In genomic region chr3:28265183-28265582, GRCm38 (mm10) we compare ENCODE assay signal across 8 mouse cellular contexts. TPM values are rescaled to one million over a fixed set of nuclear protein-coding genes. Genes with fewer than 3 reads are reported as not detected.
DNase-seq lines count a peak whose midpoint lies in the region; ATAC-seq and TF ChIP-seq lines count a peak whose summit lies in the region.

No protein-coding gene starts in this region.

- H3K27me3 ChIP-seq in lung, postnatal 0 days (replicated peaks; ENCODE audit: insufficient read depth, low read length): no peaks in the 10 kb centered on the region

- peaks cover 17% of the 10 kb centered on the region for H3K4me1 ChIP-seq in cortical plate, adult 2 months (ENCODE audit: control insufficient read depth, insufficient read depth, low read length)
- H3K4me1 ChIP-seq in lung, postnatal 0 days (ENCODE audit: insufficient read depth, low read depth, low read length): no peaks in the 10 kb centered on the region

- intact Hi-C loops in gastrocnemius, postnatal 36 days (cut with DNase I): loop anchor here (5.0 to 10.0 kb wide), 2 partner anchors 102 to 280 kb away; no protein-coding TSS in a partner anchor

- H3K4me2 ChIP-seq in lung, postnatal 0 days (replicated peaks; ENCODE audit: low read depth, low read length): peak overlapping the region; percentile 83

- no peak for TF ChIP-seq CTCF in cortical plate, adult 2 months (IDR thresholded peaks at IDR 0.05; ENCODE audit: extremely low read depth, insufficient read depth, low read length)
- TF ChIP-seq CTCF in lung, postnatal 0 days (IDR thresholded peaks at IDR 0.05): no peak

- no peak for ATAC-seq in lung, postnatal 0 days
- no peak for ATAC-seq in inflammation-experienced regulatory T-cells, adult 6 months

- TF ChIP-seq POLR2A in cortical plate, adult 2 months (IDR thresholded peaks at IDR 0.05; ENCODE audit: extremely low read depth, insufficient read depth, low read length): peak; percentile 42; the same call in 1 of the 2 replicates

- H3K9me3 ChIP-seq in lung, postnatal 0 days (ENCODE audit: low read length): no peaks in the 10 kb centered on the region

- H3K4me3 ChIP-seq in cortical plate, adult 2 months (ENCODE audit: insufficient read depth, low read length): peak overlapping the region; percentile 96
- peak overlapping the region; percentile 69; the same call in 1 of the 2 replicates for H3K4me3 ChIP-seq in lung, postnatal 0 days (ENCODE audit: low read depth, low read length)

- H3K27ac ChIP-seq in cortical plate, adult 2 months (ENCODE audit: insufficient read depth, low read length): peak overlapping the region; percentile 41; the same call in 1 of the 2 replicates
- H3K27ac ChIP-seq in lung, postnatal 0 days (ENCODE audit: low read length): no peak overlapping the region

- H3K36me3 ChIP-seq in lung, postnatal 0 days (ENCODE audit: insufficient read depth, low read length): no peaks in the 10 kb centered on the region

- DNase-seq in layer of hippocampus, adult 11-12 months (ENCODE audit: low spot score): peak; percentile 55
- DNase-seq in layer of hippocampus, postnatal 25 days (ENCODE audit: extremely low spot score in 1 of 2, low spot score in 1 of 2): no peak
- peak; percentile 52 for DNase-seq in induced T-regulatory cell, adult 2 months (ENCODE audit: low read depth)
- no peak for DNase-seq in lung, postnatal 0 days (ENCODE audit: low spot score)
- DNase-seq in right cerebral cortex, postnatal 14 days: peak; percentile 22
- no peak for DNase-seq in gastrocnemius, postnatal 36 days

- no peak for TF ChIP-seq EP300 in lung, postnatal 0 days (IDR thresholded peaks at IDR 0.05)

- no peak overlapping the region for H3K9ac ChIP-seq in lung, postnatal 0 days (replicated peaks; ENCODE audit: low read depth)

- 54% methylated on average over 4 of the region's 4 CpGs for WGBS in lung, postnatal 0 days

RNA-seq across cellular contexts. Expression of gene Tnik, which starts 2.2 kb away (rescaled TPM):
- total RNA-seq in layer of hippocampus, postnatal 25 days (2021): 100 to 1,000 TPM; 166 to 227 TPM
- 95.8 and 104 TPM in 2 replicates for polyA plus RNA-seq in cortical plate, adult 2 months (2012; rRNA removed)
- 6.1 and 7.3 TPM in 2 replicates for polyA plus RNA-seq in lung, postnatal 0 days (2015; fragmentation: Nextera tagmentation; extraction: Ambion mirVana)
- 10 to 100 TPM; 41.3 to 66.3 (median 64.8) TPM for polyA plus RNA-seq in inflammation-experienced regulatory T-cells, adult 6 months (2017; shearing (Covaris generic))
- 10 to 100 TPM; 39.4 to 39.8 TPM for total RNA-seq in gastrocnemius, postnatal 36 days (2021)

Comparison
In these comparisons a context has a peak if more than half of its experiments do, and no peak if none do; other contexts are left out.
1. DNase-seq: peak in layer of hippocampus, adult 11-12 months (single experiment), induced T-regulatory cell, adult 2 months (single experiment) and right cerebral cortex, postnatal 14 days (single experiment); none in layer of hippocampus, postnatal 25 days (0 of 2), lung, postnatal 0 days (single experiment) and gastrocnemius, postnatal 36 days (0 of 2).